Mouse (Mus musculus) olfactory bulb, adult 2 months (tissue): ENCODE measurements around the gene Rufy1.

Experiments
- CTCF ChIP-seq: fragments of 200-500 bp; IDR thresholded peaks from 2 replicates; pipeline ENCODE4 v1.5.1; 2012; ENCODE audit warnings: low read depth, mild to moderate bottlenecking, low read length, moderate library complexity; ENCODE audit not compliant: insufficient read depth
- POLR2A ChIP-seq: fragments of 200-500 bp; IDR thresholded peaks from 2 replicates; pipeline ENCODE4 v1.6.1; 2012; ENCODE audit warnings: mild to moderate bottlenecking, low read depth, low read length, moderate library complexity; ENCODE audit not compliant: insufficient read depth

DNA sequence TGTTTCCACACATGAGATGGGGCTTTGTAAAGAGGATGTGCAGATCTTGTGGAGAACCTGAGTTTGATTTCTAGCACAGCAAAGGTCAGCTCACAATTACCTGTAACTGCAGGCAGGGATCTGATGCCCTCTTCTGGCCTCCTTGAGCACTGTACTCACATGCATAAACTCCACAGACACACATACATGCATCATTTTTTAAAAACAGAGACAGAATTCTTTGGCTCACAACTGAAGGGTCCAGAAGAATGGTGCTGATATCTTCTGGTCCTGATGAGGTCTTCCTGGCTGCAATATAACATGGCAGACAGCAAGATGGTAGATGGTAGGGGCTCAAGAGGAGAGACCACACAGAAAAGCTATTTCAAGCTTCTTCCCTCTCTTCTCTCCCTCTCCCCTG is 76.8 kb downstream of the Rufy1 start, which contains the start of gene Cby3:
- TF ChIP-seq POLR2A (no peak), CTCF (no peak)
